Mouse (Mus musculus): ENCODE measurements around the gene Rps29. TPM values are rescaled to one million over a fixed set of nuclear protein-coding genes. Genes with fewer than 3 reads are reported as not detected.
"Not testable (repeated sequence)": the region's sequence is repeated elsewhere in the genome, so short reads cannot be mapped to it uniquely, and the experiment has no call there.

Gene Rps29
- polyA plus RNA-seq, 1 experiment, result 1,436 TPM

DNA sequence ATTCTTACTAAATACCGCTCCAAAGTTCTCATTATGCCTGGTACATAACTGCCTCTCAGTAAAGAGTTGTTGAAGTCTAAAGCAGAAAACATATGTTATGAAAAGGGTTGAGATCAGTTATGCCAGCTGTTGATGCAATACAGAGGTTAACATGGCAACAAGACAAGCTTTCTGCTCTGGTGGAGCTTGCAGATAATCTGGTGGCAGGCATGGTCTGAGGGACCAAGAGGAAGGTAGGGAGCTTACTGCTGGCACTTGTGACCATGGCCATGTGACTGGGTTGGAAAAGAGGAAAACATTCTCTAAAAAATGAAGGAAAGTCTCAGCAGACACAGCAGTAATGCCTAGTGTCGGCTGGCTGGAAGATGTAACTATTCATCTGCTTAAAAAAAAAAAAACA lies 12.3 kb upstream of the Rps29 start:
- 83% methylated on average over 2 of the region's 2 CpGs for WGBS
- Histone ChIP-seq H3K4me3 (replicated peaks; ENCODE audit: control insufficient read depth, low read depth, low read length) (no peak overlapping the region), H3K27ac (ENCODE audit: control insufficient read depth, insufficient read depth, low read depth, low read length, poor library complexity) (no peak overlapping the region), H3K4me1 (ENCODE audit: control insufficient read depth, insufficient read depth, low read length) (no peaks in the 10 kb centered on the region; the same call in 1 of the 2 replicates)
- TF ChIP-seq POLR2A (IDR thresholded peaks at IDR 0.05; ENCODE audit: borderline replicate concordance, control insufficient read depth, low read depth, low read length), result no peak
- no peak for TF ChIP-seq CTCF (IDR thresholded peaks at IDR 0.05; ENCODE audit: control insufficient read depth, insufficient read depth, low read length)

DNA sequence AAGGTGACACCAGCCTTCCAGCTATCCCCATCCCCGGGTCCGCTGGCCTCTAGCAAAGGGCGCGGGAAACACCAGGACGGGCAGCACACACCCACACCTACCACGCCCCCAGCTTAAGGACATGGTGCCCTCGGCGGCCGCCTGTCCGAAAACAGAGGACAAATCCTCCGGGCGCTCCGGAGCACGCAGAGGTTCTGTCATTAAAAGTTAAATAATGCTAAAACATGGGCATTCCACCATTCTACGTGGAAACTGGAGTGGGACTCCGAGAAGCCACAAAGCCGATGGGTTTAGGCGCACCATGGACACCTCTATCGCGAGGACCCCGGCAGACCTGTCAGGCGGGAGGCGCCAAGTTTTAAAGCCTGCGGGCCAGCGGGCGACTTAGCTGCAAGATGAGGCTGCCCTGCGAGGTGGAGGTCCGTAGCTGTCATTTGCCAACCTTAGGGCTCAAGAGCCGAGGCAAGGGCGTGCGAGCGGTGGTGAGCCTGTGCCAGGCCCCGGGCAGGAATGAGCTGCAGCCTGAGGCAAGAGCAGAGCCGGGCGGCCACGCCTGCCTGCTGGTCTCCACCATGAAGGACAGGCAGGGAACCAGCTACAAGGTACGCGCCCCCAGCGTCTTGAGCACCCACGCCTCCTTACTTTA lies 9.6 kb upstream of the Rps29 start, which contains the start of gene Lrr1:
TSS of gene Lrr1 (plus strand) at position 354 of the 646 bp plus-strand sequence.
- under 1% methylated on average over 40 of the region's 40 CpGs for WGBS
- Histone ChIP-seq H3K4me1 (ENCODE audit: control insufficient read depth, insufficient read depth, low read length) (no peaks in the 10 kb centered on the region; the same call in 1 of the 2 replicates), H3K4me3 (replicated peaks; ENCODE audit: control insufficient read depth, low read depth, low read length) (peak within 1 kb of the TSS; percentile 98), H3K27ac (ENCODE audit: control insufficient read depth, insufficient read depth, low read depth, low read length, poor library complexity) (peak within 1 kb of the TSS; percentile 69)
- TF ChIP-seq CTCF (IDR thresholded peaks at IDR 0.05; ENCODE audit: control insufficient read depth, insufficient read depth, low read length) (0 out of 2 replicates have a peak, but pooled peaks have one; percentile 0), POLR2A (IDR thresholded peaks at IDR 0.05; ENCODE audit: borderline replicate concordance, control insufficient read depth, low read depth, low read length) (peak; percentile 83; the same call in 1 of the 2 replicates)

DNA sequence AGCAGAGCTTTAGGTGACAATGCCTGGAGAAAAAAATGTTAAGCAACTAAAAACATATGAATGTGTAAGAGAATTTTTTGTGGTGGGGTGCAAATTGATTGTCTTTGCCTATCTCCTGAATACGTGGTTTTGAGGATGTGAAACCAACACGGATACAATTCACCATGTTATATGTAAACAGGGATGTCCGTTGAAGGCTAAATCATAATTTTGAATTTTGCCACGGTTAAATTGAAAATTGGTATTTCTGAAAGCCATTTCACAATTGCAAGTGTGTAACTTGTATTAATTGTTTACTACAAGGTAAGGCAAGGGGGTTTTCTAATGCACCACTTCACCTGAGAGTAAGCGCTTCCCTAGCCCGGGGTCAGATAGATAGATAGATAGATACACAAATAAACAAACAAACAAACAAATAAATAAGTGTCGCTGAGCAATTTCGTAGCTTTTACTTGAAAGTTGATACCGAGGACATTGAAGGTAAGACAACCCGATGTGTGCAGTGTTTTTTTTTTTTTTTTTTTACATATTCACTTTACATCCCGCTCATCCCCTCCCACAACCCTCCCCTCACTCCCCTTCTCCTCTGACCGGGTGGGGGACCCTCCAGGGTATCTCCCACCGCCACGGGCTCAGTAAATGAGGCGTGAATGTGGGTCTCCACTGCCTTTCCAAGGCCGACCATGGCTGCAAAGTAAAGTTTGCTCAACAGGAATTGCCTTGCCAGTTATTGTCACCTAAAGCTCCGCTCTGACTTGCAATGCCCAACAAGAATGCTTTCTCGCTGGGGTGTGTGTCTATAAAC lies 8.9 kb upstream of the Rps29 start:
- Histone ChIP-seq H3K4me3 (replicated peaks; ENCODE audit: control insufficient read depth, low read depth, low read length) (peak overlapping the region; percentile 98), H3K27ac (ENCODE audit: control insufficient read depth, insufficient read depth, low read depth, low read length, poor library complexity) (no peak overlapping the region; the same call in 1 of the 2 replicates)
- WGBS, result 5% methylated on average over 18 of the region's 18 CpGs

DNA sequence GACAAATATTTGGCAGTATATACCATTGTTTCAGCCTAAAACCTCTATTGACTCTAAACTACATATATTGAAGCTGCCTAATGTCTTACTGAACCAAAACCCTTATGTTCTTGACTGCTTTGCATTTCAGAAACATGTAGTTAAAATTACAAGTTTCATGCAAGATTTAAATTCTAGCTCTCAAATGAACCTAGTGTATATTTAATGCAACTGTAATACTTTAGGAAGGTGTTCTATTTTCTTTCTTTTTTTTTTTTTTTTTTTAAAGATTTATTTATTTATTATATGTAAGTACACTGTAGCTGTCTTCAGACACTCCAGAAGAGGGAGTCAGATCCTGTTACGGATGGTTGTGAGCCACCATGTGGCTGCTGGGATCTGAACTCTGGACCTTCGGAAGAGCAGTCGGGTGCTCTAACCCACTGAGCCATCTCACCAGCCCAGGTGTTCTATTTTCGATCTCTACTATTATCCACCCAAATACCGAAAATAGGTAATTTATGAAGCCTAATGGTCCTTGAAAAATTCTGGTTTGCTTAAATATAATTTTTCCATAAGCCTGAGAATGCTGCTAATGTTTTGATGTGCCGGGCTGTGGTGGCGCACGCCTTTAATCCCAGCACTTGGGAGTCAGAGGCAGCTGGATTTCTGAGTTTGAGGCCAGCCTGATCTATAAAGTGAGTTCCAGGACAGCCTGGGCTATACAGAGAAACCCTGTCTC lies 8.0 kb upstream of the Rps29 start:
- H3K4me1 ChIP-seq (ENCODE audit: control insufficient read depth, insufficient read depth, low read length); H3K27ac ChIP-seq (ENCODE audit: control insufficient read depth, insufficient read depth, low read depth, low read length, poor library complexity); H3K4me3 ChIP-seq (replicated peaks; ENCODE audit: control insufficient read depth, low read depth, low read length): not testable (repeated sequence)
- WGBS, result 87% methylated on average over 8 of the region's 8 CpGs

More for the DNA sequence above, 8.9 kb upstream of the Rps29 start:
- no peaks in the 10 kb centered on the region; the same call in 1 of the 2 replicates for H3K4me1 ChIP-seq (ENCODE audit: control insufficient read depth, insufficient read depth, low read length)
- TF ChIP-seq CTCF (IDR thresholded peaks at IDR 0.05; ENCODE audit: control insufficient read depth, insufficient read depth, low read length) (no peak), POLR2A (IDR thresholded peaks at IDR 0.05; ENCODE audit: borderline replicate concordance, control insufficient read depth, low read depth, low read length) (no peak)

DNA sequence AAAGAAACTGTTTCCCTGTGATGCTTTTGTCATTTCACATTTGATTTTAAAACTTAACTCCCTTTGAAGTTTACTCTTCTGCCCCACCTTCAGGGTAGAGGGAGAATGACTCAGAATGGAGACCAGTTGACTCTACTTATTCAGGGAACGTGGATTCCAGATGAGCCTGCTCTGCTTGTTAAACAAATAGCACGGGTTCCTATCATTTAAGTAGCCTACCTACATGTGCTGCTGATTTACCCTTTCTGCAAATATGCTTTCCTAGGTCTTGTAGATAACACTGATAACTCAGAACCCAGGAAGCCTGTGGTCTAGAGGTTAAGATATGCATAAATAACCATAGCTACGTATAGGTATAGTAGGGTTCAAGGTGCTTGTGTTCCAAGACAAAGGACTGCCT lies 5.9 kb upstream of the Rps29 start:
- Histone ChIP-seq H3K27ac (ENCODE audit: control insufficient read depth, insufficient read depth, low read depth, low read length, poor library complexity) (no peak overlapping the region), H3K4me3 (replicated peaks; ENCODE audit: control insufficient read depth, low read depth, low read length) (no peak overlapping the region), H3K4me1 (ENCODE audit: control insufficient read depth, insufficient read depth, low read length) (no peaks in the 10 kb centered on the region)
- no peak for TF ChIP-seq CTCF (IDR thresholded peaks at IDR 0.05; ENCODE audit: control insufficient read depth, insufficient read depth, low read length)
- WGBS, result 52% methylated on average over 3 of the region's 3 CpGs

DNA sequence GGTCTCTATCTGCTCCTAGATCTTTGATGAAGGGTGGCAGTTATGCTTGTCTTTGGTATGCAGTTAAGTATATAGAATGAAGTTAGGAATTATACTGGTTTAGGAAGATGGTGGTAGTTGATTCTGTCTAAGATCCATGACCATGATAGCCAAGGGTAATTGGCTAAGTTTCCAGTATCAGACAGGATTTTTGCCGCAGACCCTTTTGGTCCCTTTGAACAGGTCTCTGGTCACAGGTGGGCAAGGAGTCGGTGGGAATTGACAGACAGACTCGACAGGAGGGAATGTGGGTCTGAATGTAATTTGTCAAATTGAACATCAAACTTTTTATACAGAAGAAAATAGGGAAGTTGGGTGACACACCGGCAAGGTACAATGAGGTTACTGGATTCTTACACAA lies 4.6 kb upstream of the Rps29 start:
- not testable (repeated sequence) for H3K4me1 ChIP-seq (ENCODE audit: control insufficient read depth, insufficient read depth, low read length); H3K27ac ChIP-seq (ENCODE audit: control insufficient read depth, insufficient read depth, low read depth, low read length, poor library complexity); H3K4me3 ChIP-seq (replicated peaks; ENCODE audit: control insufficient read depth, low read depth, low read length)
- WGBS, result 46% methylated on average over 4 of the region's 4 CpGs

DNA sequence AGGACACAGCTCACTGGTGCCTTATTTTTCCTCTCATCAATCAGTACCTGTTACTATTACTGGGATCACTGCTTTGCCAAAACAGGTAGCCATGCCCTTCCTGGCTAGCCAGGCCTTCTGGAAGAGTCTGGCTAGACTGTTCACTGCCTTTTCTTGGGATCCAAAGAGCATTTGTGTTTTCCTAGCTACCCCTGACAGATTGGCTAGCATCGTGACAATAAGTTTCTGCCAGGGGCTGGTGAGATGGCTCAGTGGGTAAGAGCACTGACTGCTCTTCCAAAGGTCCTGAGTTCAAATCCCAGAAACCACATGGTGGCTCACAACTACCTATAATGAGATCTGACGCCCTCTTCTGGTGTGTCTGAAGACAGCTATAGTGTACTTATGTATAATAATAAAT lies 1.7 kb upstream of the Rps29 start:
- H3K27ac ChIP-seq (ENCODE audit: control insufficient read depth, insufficient read depth, low read depth, low read length, poor library complexity); H3K4me3 ChIP-seq (replicated peaks; ENCODE audit: control insufficient read depth, low read depth, low read length); H3K4me1 ChIP-seq (ENCODE audit: control insufficient read depth, insufficient read depth, low read length): not testable (repeated sequence)
- 80% methylated on average over 2 of the region's 2 CpGs for WGBS

DNA sequence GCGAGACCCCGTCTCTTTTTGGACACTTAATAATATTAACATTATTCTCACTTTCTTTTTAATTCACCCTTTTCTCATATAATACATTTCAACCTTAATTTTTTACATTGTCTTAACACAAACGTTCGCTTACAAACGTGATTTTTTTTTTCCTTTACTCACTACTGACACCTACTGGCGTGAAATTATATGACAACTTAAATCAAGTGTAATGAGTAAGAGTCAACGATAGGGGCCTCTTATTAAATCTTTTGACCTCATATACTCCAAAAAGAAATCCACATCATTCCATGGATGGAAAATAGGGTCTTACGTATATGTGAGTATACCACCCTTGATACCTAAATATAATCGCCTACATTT lies 573 bp upstream of the Rps29 start:
- no peak for TF ChIP-seq POLR2A (IDR thresholded peaks at IDR 0.05; ENCODE audit: borderline replicate concordance, control insufficient read depth, low read depth, low read length)
- TF ChIP-seq CTCF (IDR thresholded peaks at IDR 0.05; ENCODE audit: control insufficient read depth, insufficient read depth, low read length), result no peak
- Histone ChIP-seq H3K4me3 (replicated peaks; ENCODE audit: control insufficient read depth, low read depth, low read length) (peak overlapping the region; percentile 25), H3K4me1 (ENCODE audit: control insufficient read depth, insufficient read depth, low read length) (peaks cover 2% of the 10 kb centered on the region; the same call in 1 of the 2 replicates), H3K27ac (ENCODE audit: control insufficient read depth, insufficient read depth, low read depth, low read length, poor library complexity) (peak overlapping the region; percentile 37; the same call in 1 of the 2 replicates)
- WGBS, result 2% methylated on average over 9 of the region's 9 CpGs
